Mouse (Mus musculus) cerebellum, adult 2 months (tissue): ENCODE data around the gene Pold2. TPM values are rescaled to one million over a fixed set of nuclear protein-coding genes. Genes with fewer than 3 reads are reported as not detected.

Source experiments
- DNase-seq, 2 experiments: peaks; one replicate each; pipeline ENCODE4 v3.0.0; 2021
- H3K27ac ChIP-seq: fragments of 200-500 bp; 2 replicates; pipeline ENCODE4 v1.5.1; 2012; ENCODE audit warnings: low read length, control low read depth, inconsistent platforms; ENCODE audit not compliant: insufficient read depth
- H3K27me3 ChIP-seq: fragments of 200-500 bp; 2 replicates; pipeline ENCODE4 v1.6.1; 2012; ENCODE audit warnings: inconsistent platforms, mild to moderate bottlenecking, low read length, moderate library complexity; ENCODE audit not compliant: control insufficient read depth, insufficient read depth
- H3K4me1 ChIP-seq: fragments of 200-500 bp; 2 replicates; pipeline ENCODE4 v1.6.1; 2011; ENCODE audit warnings: low read length; ENCODE audit not compliant: control insufficient read depth, insufficient read depth
- H3K4me3 ChIP-seq: fragments of 200-500 bp; replicated peaks from 2 replicates; pipeline ENCODE3; 2011; ENCODE audit warnings: mild to moderate bottlenecking, low read depth, low read length, control low read depth; ENCODE audit not compliant: insufficient read depth
- CTCF ChIP-seq: fragments of 200-500 bp; IDR thresholded peaks from 2 replicates; pipeline ENCODE4 v1.5.1; 2011; ENCODE audit warnings: low read depth, mild to moderate bottlenecking, control low read depth, low read length, moderate library complexity, borderline replicate concordance; ENCODE audit not compliant: insufficient read depth
- POLR2A ChIP-seq: fragments of 200-500 bp; IDR thresholded peaks from 2 replicates; pipeline ENCODE4 v1.6.1; 2011; ENCODE audit warnings: low read length, control low read depth, borderline replicate concordance; ENCODE audit not compliant: insufficient read depth
- WGBS: fragments of 180-500 bp; shearing (Covaris S2); methylation state at CpG from one replicate; pipeline ENCODE4 v1.1.7; 2018; 5-methylcytosine and 5-hydroxymethylcytosine counted together
- polyA plus RNA-seq: library from polyadenylated mRNA; depleted of rRNA; stranded (reverse); fragments of >200 nt; gene quantifications from 2 replicates; pipeline ENCODE4 v1.2.3, GENCODE M21; 2012

The Pold2 gene
- polyA plus RNA-seq, 1 experiment = 47.4 TPM

GRCm38 (mm10) chr11:5867196-5867595 is 10.9 kb downstream of the Pold2 start:
- DNase-seq = no peak
- no peaks in the 10 kb centered on the region for H3K27me3 ChIP-seq
- H3K4me3 ChIP-seq = no peak overlapping the region
- peaks cover 8% of the 10 kb centered on the region for H3K4me1 ChIP-seq
- 91% methylated on average over 2 of the region's 2 CpGs for WGBS
- TF ChIP-seq POLR2A (no peak), CTCF (no peak)
- H3K27ac ChIP-seq = no peak overlapping the region

DNA sequence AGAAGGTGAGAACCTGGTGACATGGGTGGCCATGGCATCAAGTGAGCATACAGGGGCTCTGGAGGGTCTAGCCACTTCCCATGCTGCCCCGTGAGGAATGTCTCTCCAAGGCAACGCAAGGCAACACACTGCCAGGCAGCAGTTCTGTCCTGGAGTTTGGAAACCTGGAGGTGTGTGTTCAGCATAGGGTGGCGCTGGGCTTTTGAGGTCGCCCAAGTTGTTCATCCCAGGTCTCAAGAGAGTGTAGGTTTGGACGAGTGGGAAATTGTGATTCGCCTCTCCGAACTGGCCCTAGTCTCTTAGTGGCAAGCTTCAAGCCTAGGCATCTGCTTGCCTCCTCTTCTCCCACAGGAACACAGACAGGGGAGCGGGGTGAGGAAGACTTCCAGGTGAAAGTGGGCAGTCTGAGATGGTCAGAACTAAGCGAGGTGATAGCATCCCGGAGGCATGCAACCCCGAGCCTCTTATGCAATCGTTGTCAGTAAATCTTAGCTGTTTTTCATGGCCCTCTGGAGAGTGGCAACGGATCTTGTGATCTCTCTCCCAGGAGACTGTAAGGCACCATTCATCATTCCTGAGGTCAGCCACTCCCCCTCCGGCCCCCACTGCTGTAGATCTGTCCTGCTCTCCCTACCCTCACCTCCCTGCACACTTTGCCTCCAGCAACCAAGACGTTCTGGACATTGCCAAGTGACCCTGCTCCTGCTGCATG is 15.5 kb downstream of the Pold2 start:
- WGBS = 36% methylated on average over 15 of the region's 15 CpGs
- Histone ChIP-seq H3K27ac (no peak overlapping the region), H3K4me3 (no peak overlapping the region), H3K4me1 (no peaks in the 10 kb centered on the region), H3K27me3 (no peaks in the 10 kb centered on the region)
- DNase-seq = no peak
- no peak for TF ChIP-seq CTCF
- TF ChIP-seq POLR2A = no peak

- Histone ChIP-seq H3K27me3 (no peaks in the 10 kb centered on the region), H3K4me3 (no peak within 1 kb of the TSS), H3K4me1 (no peaks in the 10 kb centered on the region), H3K27ac (no peak within 1 kb of the TSS)
- 3% methylated on average over 59 of the region's 59 CpGs for WGBS
- TF ChIP-seq CTCF (no peak), POLR2A (no peak)
- no peak for DNase-seq
Observed at GRCm38 (mm10) chr11:5861678-5862393, 16.3 kb downstream of the Pold2 start, which contains the start of gene Aebp1. Gene Aebp1 (plus strand): TSS chr11:5861947.

DNA sequence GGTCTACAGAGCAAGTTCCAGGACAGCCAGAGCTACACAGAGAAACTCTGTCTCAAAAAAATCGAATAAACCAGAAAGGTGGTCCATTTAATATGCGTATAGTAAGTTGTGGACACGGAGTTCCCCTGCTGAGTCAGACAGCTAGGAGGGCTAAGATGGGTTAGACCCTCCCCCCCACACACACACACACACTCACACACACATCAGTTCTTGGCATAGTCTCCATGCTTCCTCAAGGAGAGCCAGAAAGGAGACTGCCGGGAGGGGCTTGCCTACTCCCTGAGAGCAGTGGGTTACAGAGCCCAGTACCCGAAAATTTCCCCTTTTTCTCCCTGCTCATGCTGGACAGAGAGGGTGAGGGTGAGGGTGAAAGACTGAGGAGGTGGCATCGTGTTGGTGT is 17.5 kb downstream of the Pold2 start:
- Histone ChIP-seq H3K27me3 (no peaks in the 10 kb centered on the region), H3K4me3 (no peak overlapping the region), H3K27ac (no peak overlapping the region), H3K4me1 (0 out of 2 replicates have a peak, but pooled peaks cover 3% of the 10 kb centered on the region)
- DNase-seq = no peak
- WGBS = 25% methylated on average over 6 of the region's 6 CpGs
- TF ChIP-seq CTCF = no peak
- no peak for TF ChIP-seq POLR2A

- 0 out of 2 replicates have a peak, but pooled peaks cover 3% of the 10 kb centered on the region for H3K4me1 ChIP-seq
- H3K4me3 ChIP-seq = no peak overlapping the region
- no peak for TF ChIP-seq CTCF
- 83% methylated on average over 13 of the region's 13 CpGs for WGBS
- H3K27ac ChIP-seq = no peak overlapping the region
- DNase-seq = no peak
- no peaks in the 10 kb centered on the region for H3K27me3 ChIP-seq
Observed at GRCm38 (mm10) chr11:5859883-5860550, 18.1 kb downstream of the Pold2 start.

DNA sequence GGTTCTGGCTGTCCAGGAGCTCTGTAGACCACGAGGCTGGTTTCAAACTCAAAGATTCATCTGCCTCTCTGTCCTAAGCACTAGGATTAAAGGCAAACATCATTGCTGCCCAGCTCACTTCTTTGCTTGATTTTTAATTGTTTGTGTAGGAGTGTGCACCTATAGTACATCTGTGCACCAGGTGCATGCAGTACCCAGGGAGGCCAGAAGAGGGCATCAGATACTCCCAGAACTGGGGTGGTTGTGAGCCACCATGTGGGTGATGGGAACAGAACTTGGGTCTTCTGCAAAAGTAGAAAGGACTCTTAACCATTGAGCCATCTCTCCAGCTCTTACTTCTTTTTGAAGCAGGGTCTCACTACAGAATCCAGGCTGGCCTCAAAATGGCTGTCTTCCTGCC is 19.4 kb downstream of the Pold2 start:
- TF ChIP-seq CTCF (peak; percentile 18; the same call in 1 of the 2 replicates), POLR2A (no peak)

GRCm38 (mm10) chr11:5856479-5857130 is 21.5 kb downstream of the Pold2 start:
- TF ChIP-seq CTCF = no peak
- no peak for TF ChIP-seq POLR2A
- Histone ChIP-seq H3K4me1 (0 out of 2 replicates have a peak, but pooled peaks cover 3% of the 10 kb centered on the region), H3K4me3 (no peak overlapping the region), H3K27me3 (no peaks in the 10 kb centered on the region), H3K27ac (peak overlapping the region; percentile 36; the same call in 1 of the 2 replicates)
- WGBS = 70% methylated on average over 8 of the region's 8 CpGs
- DNase-seq = no peak

More for the DNA sequence above, 19.4 kb downstream of the Pold2 start:
- H3K4me1 ChIP-seq = 0 out of 2 replicates have a peak, but pooled peaks cover 3% of the 10 kb centered on the region
- no peak overlapping the region for H3K4me3 ChIP-seq
- no peaks in the 10 kb centered on the region for H3K27me3 ChIP-seq
- DNase-seq = no peak
- no peak overlapping the region for H3K27ac ChIP-seq
- 79% methylated on average over 1 of the region's 1 CpGs for WGBS
